12 mouse cellular contexts compared by ENCODE assay signal in genomic region chr11:69603516-69603915, GRCm38 (mm10). TPM values are rescaled to one million over a fixed set of nuclear protein-coding genes. Genes with fewer than 3 reads are reported as not detected.
DNase-seq lines count a peak whose midpoint lies in the region; ATAC-seq lines count a peak whose summit lies in the region.
"Had no signal": no experiment of that assay in that cellular context is flagged by ENCODE, and none has a peak within 500 bp of the region (broad histone marks: within the 10 kb centered on the region; RNA-seq: fewer than 3 reads in every experiment).

No protein-coding gene starts in this region.

- no peaks in the 10 kb centered on the region for H3K36me3 ChIP-seq in heart, embryonic 11.5 days (ENCODE audit: control insufficient read depth, insufficient read depth, low read length)
- H3K36me3 ChIP-seq in limb, embryonic 10.5 days, result no peaks in the 10 kb centered on the region

- intact Hi-C loops in heart, postnatal 25 days (cut with DNase I), result no loop called here

- no peak for ATAC-seq in heart, embryonic 11.5 days (replicated peaks; ENCODE audit: insufficient number of reproducible peaks, low FRiP score, low TSS enrichment)
- ATAC-seq: CD4-positive, CD25-positive, alpha-beta regulatory T cell, adult 4 months had no signal

- peak overlapping the region; percentile 99; the same call in 1 of the 2 replicates for H3K4me2 ChIP-seq in heart, embryonic 11.5 days

- peak; percentile 98 for DNase-seq in heart, adult 11 months
- DNase-seq in heart, postnatal 25 days (ENCODE audit: low spot score), result no peak
- DNase-seq in limb, embryonic 10.5 days (ENCODE audit: low spot score), result no peak
- DNase-seq in urinary bladder, adult 2 months (ENCODE audit: low spot score), result no peak
- DNase-seq in layer of hippocampus, adult 9-11 months, result no peak
- DNase-seq in adrenal gland, adult (ENCODE audit: inconsistent age in 2 of 2, low spot score in 1 of 2), result no peak
- DNase-seq: cerebellum, postnatal 14 days; gastrocnemius, postnatal 10 days had no signal

- H3K9ac ChIP-seq in heart, embryonic 11.5 days (ENCODE audit: low read depth, low read length), result no peak overlapping the region

- H3K27me3 ChIP-seq in heart, embryonic 11.5 days (ENCODE audit: control insufficient read depth, insufficient read depth, low read length), result no peaks in the 10 kb centered on the region
- peaks cover 41% of the 10 kb centered on the region for H3K27me3 ChIP-seq in limb, embryonic 10.5 days (ENCODE audit: low read depth, poor library complexity, severe bottlenecking)

- WGBS in heart, embryonic 11.5 days (ENCODE audit: insufficient replicate concordance), result 68% methylated on average over 8 of the region's 8 CpGs
- WGBS in limb, embryonic 10.5 days, result 76% methylated on average over 8 of the region's 8 CpGs

- peak overlapping the region; percentile 27 for H3K4me3 ChIP-seq in brown adipose tissue, adult 24 weeks (ENCODE audit: insufficient read depth, low read depth, low read length)
- H3K4me3 ChIP-seq in heart, embryonic 11.5 days (ENCODE audit: low read depth, low read length), result no peak overlapping the region
- 0 out of 2 replicates have a peak overlapping the region, but pooled peaks have one; percentile 69 for H3K4me3 ChIP-seq in limb, embryonic 10.5 days

- H3K4me1 ChIP-seq in brown adipose tissue, adult 24 weeks (ENCODE audit: control insufficient read depth, insufficient read depth, insufficient read length, low read length), result peaks cover 4% of the 10 kb centered on the region; the same call in 1 of the 2 replicates
- peaks cover 44% of the 10 kb centered on the region for H3K4me1 ChIP-seq in heart, embryonic 11.5 days (ENCODE audit: control insufficient read depth, insufficient read depth, low read length)
- peaks cover 47% of the 10 kb centered on the region for H3K4me1 ChIP-seq in limb, embryonic 10.5 days

- no peaks in the 10 kb centered on the region for H3K9me3 ChIP-seq in heart, embryonic 11.5 days (replicated peaks; ENCODE audit: control insufficient read depth, low read length)
- no peaks in the 10 kb centered on the region for H3K9me3 ChIP-seq in limb, embryonic 10.5 days (replicated peaks)

- H3K27ac ChIP-seq in brown adipose tissue, adult 24 weeks (replicated peaks; ENCODE audit: low read depth, low read length), result 0 out of 2 replicates have a peak overlapping the region, but pooled peaks have one; percentile 46
- no peak overlapping the region for H3K27ac ChIP-seq in heart, embryonic 11.5 days (ENCODE audit: low read depth, low read length)
- H3K27ac ChIP-seq in limb, embryonic 10.5 days, result no peak overlapping the region
- H3K27ac ChIP-seq: macrophage had no signal

RNA-seq across cellular contexts. Expression of gene Atp1b2, which starts 2.2 kb away (rescaled TPM):
- 10 to 100 TPM; 18.0 to 25.8 TPM for total RNA-seq in heart, postnatal 25 days (2021)
- polyA plus RNA-seq in brown adipose tissue, adult 24 weeks (2012; ENCODE audit: insufficient read depth, insufficient read length, missing spikeins), result 6.7 and 8.3 TPM in 2 replicates
- polyA plus RNA-seq in heart, embryonic 11.5 days (2014; fragmentation: Nextera tagmentation; extraction: Ambion mirVana), result 31.0 and 36.2 TPM in 2 replicates
- polyA plus RNA-seq in limb, embryonic 10.5 days (2016; fragmentation: Nextera tagmentation; extraction: Ambion mirVana), result 1.5 TPM in 2 replicates
- polyA plus RNA-seq in urinary bladder, adult 2 months (2012; rRNA removed), result 23.5 and 46.2 TPM in 2 replicates
- polyA plus RNA-seq: CD4-positive, CD25-positive, alpha-beta regulatory T cell, adult 4 months; macrophage had no signal

RNA-seq across cellular contexts. Expression of gene Shbg, which starts 14.2 kb away (rescaled TPM):
- total RNA-seq in heart, postnatal 25 days (2021), result not detected
- polyA plus RNA-seq in brown adipose tissue, adult 24 weeks (2012; ENCODE audit: insufficient read depth, insufficient read length, missing spikeins), result not detected in 2 replicates
- polyA plus RNA-seq in heart, embryonic 11.5 days (2014; fragmentation: Nextera tagmentation; extraction: Ambion mirVana), result 1.5 TPM in 1 of 2 replicates, not detected in the other
- not detected in 2 replicates for polyA plus RNA-seq in limb, embryonic 10.5 days (2016; fragmentation: Nextera tagmentation; extraction: Ambion mirVana)
- polyA plus RNA-seq in urinary bladder, adult 2 months (2012; rRNA removed), result not detected in 2 replicates
- polyA plus RNA-seq: CD4-positive, CD25-positive, alpha-beta regulatory T cell, adult 4 months; macrophage had no signal

RNA-seq across cellular contexts. Expression of gene Sat2, which starts 18.3 kb away (rescaled TPM):
- total RNA-seq in heart, postnatal 25 days (2021), result 1 to 10 TPM; 2.3 to 2.5 TPM
- polyA plus RNA-seq in brown adipose tissue, adult 24 weeks (2012; ENCODE audit: insufficient read depth, insufficient read length, missing spikeins), result 8.6 and 10.9 TPM in 2 replicates
- polyA plus RNA-seq in heart, embryonic 11.5 days (2014; fragmentation: Nextera tagmentation; extraction: Ambion mirVana), result 15.2 and 16.4 TPM in 2 replicates
- 9.1 and 13.7 TPM in 2 replicates for polyA plus RNA-seq in limb, embryonic 10.5 days (2016; fragmentation: Nextera tagmentation; extraction: Ambion mirVana)
- polyA plus RNA-seq in urinary bladder, adult 2 months (2012; rRNA removed), result 18.4 and 19.5 TPM in 2 replicates
- polyA plus RNA-seq: CD4-positive, CD25-positive, alpha-beta regulatory T cell, adult 4 months had no signal

RNA-seq across cellular contexts. Expression of gene Trp53, which starts 23.4 kb away (rescaled TPM):
- 10 to 100 TPM; 16.9 to 17.9 TPM for total RNA-seq in heart, postnatal 25 days (2021)
- 13.6 and 18.3 TPM in 2 replicates for polyA plus RNA-seq in brown adipose tissue, adult 24 weeks (2012; ENCODE audit: insufficient read depth, insufficient read length, missing spikeins)
- 103 and 107 TPM in 2 replicates for polyA plus RNA-seq in heart, embryonic 11.5 days (2014; fragmentation: Nextera tagmentation; extraction: Ambion mirVana)
- polyA plus RNA-seq in limb, embryonic 10.5 days (2016; fragmentation: Nextera tagmentation; extraction: Ambion mirVana), result 243 and 267 TPM in 2 replicates
- 77.8 and 85.8 TPM in 2 replicates for polyA plus RNA-seq in urinary bladder, adult 2 months (2012; rRNA removed)

RNA-seq across cellular contexts. Expression of gene Wrap53, which starts 23.5 kb away (rescaled TPM):
- 1 to 10 TPM; 4.6 to 6.1 TPM for total RNA-seq in heart, postnatal 25 days (2021)
- 10.7 and 10.9 TPM in 2 replicates for polyA plus RNA-seq in brown adipose tissue, adult 24 weeks (2012; ENCODE audit: insufficient read depth, insufficient read length, missing spikeins)
- polyA plus RNA-seq in heart, embryonic 11.5 days (2014; fragmentation: Nextera tagmentation; extraction: Ambion mirVana), result 20.3 and 22.9 TPM in 2 replicates
- polyA plus RNA-seq in limb, embryonic 10.5 days (2016; fragmentation: Nextera tagmentation; extraction: Ambion mirVana), result 52.3 and 52.8 TPM in 2 replicates
- 7.2 and 7.3 TPM in 2 replicates for polyA plus RNA-seq in urinary bladder, adult 2 months (2012; rRNA removed)
